Mouse (Mus musculus): ENCODE results near the gene P2rx7. TPM values are rescaled to one million over a fixed set of nuclear protein-coding genes. Genes with fewer than 3 reads are reported as not detected.

The P2rx7 gene
- polyA plus RNA-seq (2012) = 0.94 and 4.6 TPM in 2 replicates

GRCm38 (mm10) chr5:122643701-122644100 lies at the start of gene P2rx7:
P2rx7 (plus strand) TSS chr5:122643911.

GRCm38 (mm10) chr5:122613908-122614732 lies 29.6 kb upstream of the P2rx7 start, which contains the start of gene Ift81:
Ift81 (minus strand) TSS chr5:122614518.

GRCm38 (mm10) chr5:122707276-122708181 lies 63.8 kb downstream of the P2rx7 start, which contains the start of gene P2rx4:
P2rx4 (plus strand) TSS chr5:122707544.

Other genes with a start within 250 kb of the P2rx7 start
- 16.9 and 25.5 TPM in 2 replicates for gene Anapc7, start 222.2 kb upstream of the P2rx7 start, polyA plus RNA-seq (2012)
- gene Atp2a2, start 141.7 kb upstream of the P2rx7 start, polyA plus RNA-seq (2012) = 41.9 and 48.4 TPM in 2 replicates
- 0.84 and 1.2 TPM in 2 replicates for gene Ift81, start 29.4 kb upstream of the P2rx7 start, polyA plus RNA-seq (2012)
- gene P2rx4, start 63.6 kb downstream of the P2rx7 start, polyA plus RNA-seq (2012) = 6.0 and 7.7 TPM in 2 replicates
- 41.9 and 52.5 TPM in 2 replicates for gene Camkk2, start 135.5 kb downstream of the P2rx7 start, polyA plus RNA-seq (2012)
- 247 and 256 TPM in 2 replicates for gene Anapc5, start 177.4 kb downstream of the P2rx7 start, polyA plus RNA-seq (2012)
- gene Rnf34, start 206.1 kb downstream of the P2rx7 start, polyA plus RNA-seq (2012) = 4.2 and 4.9 TPM in 2 replicates

Data from megakaryocyte-erythroid progenitor cell, adult 5 weeks (primary cell).